Mouse (Mus musculus): ENCODE data around the gene Itm2c. TPM values are rescaled to one million over a fixed set of nuclear protein-coding genes. Genes with fewer than 3 reads are reported as not detected.

Itm2c gene
- polyA plus RNA-seq (2014; fragmentation: Nextera tagmentation; extraction: Ambion mirVana): 137 and 147 TPM in 2 replicates

- Histone ChIP-seq H3K27me3 (ENCODE audit: control insufficient read depth, insufficient read depth, low read length) (no peaks in the 10 kb centered on the region), H3K9ac (replicated peaks; ENCODE audit: low read depth, low read length) (peak within 1 kb of the TSS; percentile 71), H3K4me1 (ENCODE audit: control insufficient read depth, insufficient read depth, low read length) (peaks cover 39% of the 10 kb centered on the region), H3K27ac (ENCODE audit: low read length) (peak within 1 kb of the TSS; percentile 80), H3K36me3 (ENCODE audit: control insufficient read depth, insufficient read depth, low read length) (no peaks in the 10 kb centered on the region; the same call in 1 of the 2 replicates), H3K9me3 (ENCODE audit: control insufficient read depth, low read depth, low read length) (no peaks in the 10 kb centered on the region), H3K4me3 (ENCODE audit: low read depth, low read length) (peak within 1 kb of the TSS; percentile 79), H3K4me2 (replicated peaks; ENCODE audit: low read depth, low read length) (peak within 1 kb of the TSS; percentile 78)
- ATAC-seq (ENCODE audit: insufficient number of reproducible peaks, insufficient read depth, low FRiP score, low read depth): peak; percentile 80
- WGBS: 1% methylated on average over 35 of the region's 35 CpGs
Measured at GRCm38 (mm10) chr1:85894231-85894747, at the start of gene Itm2c. Itm2c (plus strand) TSS chr1:85894281.

GRCm38 (mm10) chr1:85844981-85845380 lies 49.1 kb upstream of the Itm2c start:
- no peaks in the 10 kb centered on the region for H3K4me1 ChIP-seq (ENCODE audit: control insufficient read depth, insufficient read depth, low read length)
- no peak overlapping the region for H3K4me3 ChIP-seq (ENCODE audit: low read depth, low read length)
- no peak overlapping the region for H3K9ac ChIP-seq (replicated peaks; ENCODE audit: low read depth, low read length)
- H3K27me3 ChIP-seq (ENCODE audit: control insufficient read depth, insufficient read depth, low read length): no peaks in the 10 kb centered on the region
- WGBS: 86% methylated on average over 6 of the region's 6 CpGs
- peaks cover 40% of the 10 kb centered on the region for H3K36me3 ChIP-seq (ENCODE audit: control insufficient read depth, insufficient read depth, low read length)
- ATAC-seq (ENCODE audit: insufficient number of reproducible peaks, insufficient read depth, low FRiP score, low read depth): no peak
- no peak overlapping the region for H3K4me2 ChIP-seq (replicated peaks; ENCODE audit: low read depth, low read length)
- no peaks in the 10 kb centered on the region for H3K9me3 ChIP-seq (ENCODE audit: control insufficient read depth, low read depth, low read length)
- H3K27ac ChIP-seq (ENCODE audit: low read length): no peak overlapping the region

GRCm38 (mm10) chr1:85845476-85845875 lies 48.6 kb upstream of the Itm2c start:
- Histone ChIP-seq H3K9me3 (ENCODE audit: control insufficient read depth, low read depth, low read length) (no peaks in the 10 kb centered on the region), H3K27me3 (ENCODE audit: control insufficient read depth, insufficient read depth, low read length) (no peaks in the 10 kb centered on the region), H3K27ac (ENCODE audit: low read length) (no peak overlapping the region), H3K4me1 (ENCODE audit: control insufficient read depth, insufficient read depth, low read length) (no peaks in the 10 kb centered on the region), H3K4me3 (ENCODE audit: low read depth, low read length) (no peak overlapping the region), H3K36me3 (ENCODE audit: control insufficient read depth, insufficient read depth, low read length) (peaks cover 45% of the 10 kb centered on the region), H3K9ac (replicated peaks; ENCODE audit: low read depth, low read length) (no peak overlapping the region), H3K4me2 (replicated peaks; ENCODE audit: low read depth, low read length) (no peak overlapping the region)
- 62% methylated on average over 3 of the region's 3 CpGs for WGBS
- ATAC-seq (ENCODE audit: insufficient number of reproducible peaks, insufficient read depth, low FRiP score, low read depth): no peak

- Histone ChIP-seq H3K27me3 (ENCODE audit: control insufficient read depth, insufficient read depth, low read length) (no peaks in the 10 kb centered on the region), H3K27ac (ENCODE audit: low read length) (no peak overlapping the region), H3K9ac (replicated peaks; ENCODE audit: low read depth, low read length) (no peak overlapping the region), H3K9me3 (ENCODE audit: control insufficient read depth, low read depth, low read length) (no peaks in the 10 kb centered on the region), H3K4me2 (replicated peaks; ENCODE audit: low read depth, low read length) (no peak overlapping the region), H3K4me3 (ENCODE audit: low read depth, low read length) (no peak overlapping the region), H3K4me1 (ENCODE audit: control insufficient read depth, insufficient read depth, low read length) (no peaks in the 10 kb centered on the region), H3K36me3 (ENCODE audit: control insufficient read depth, insufficient read depth, low read length) (peaks cover 35% of the 10 kb centered on the region)
- no peak for ATAC-seq (ENCODE audit: insufficient number of reproducible peaks, insufficient read depth, low FRiP score, low read depth)
- 92% methylated on average over 14 of the region's 14 CpGs for WGBS
Measured at GRCm38 (mm10) chr1:85849016-85849415, 45.1 kb upstream of the Itm2c start.

GRCm38 (mm10) chr1:85850851-85851250 lies 43.2 kb upstream of the Itm2c start:
- Histone ChIP-seq H3K9me3 (ENCODE audit: control insufficient read depth, low read depth, low read length) (no peaks in the 10 kb centered on the region), H3K36me3 (ENCODE audit: control insufficient read depth, insufficient read depth, low read length) (peaks cover 31% of the 10 kb centered on the region), H3K27ac (ENCODE audit: low read length) (no peak overlapping the region), H3K4me1 (ENCODE audit: control insufficient read depth, insufficient read depth, low read length) (no peaks in the 10 kb centered on the region), H3K4me2 (replicated peaks; ENCODE audit: low read depth, low read length) (no peak overlapping the region), H3K4me3 (ENCODE audit: low read depth, low read length) (no peak overlapping the region), H3K27me3 (ENCODE audit: control insufficient read depth, insufficient read depth, low read length) (no peaks in the 10 kb centered on the region), H3K9ac (replicated peaks; ENCODE audit: low read depth, low read length) (no peak overlapping the region)
- no peak for ATAC-seq (ENCODE audit: insufficient number of reproducible peaks, insufficient read depth, low FRiP score, low read depth)
- 89% methylated on average over 5 of the region's 5 CpGs for WGBS

- WGBS: 71% methylated on average over 2 of the region's 2 CpGs
- Histone ChIP-seq H3K36me3 (ENCODE audit: control insufficient read depth, insufficient read depth, low read length) (peaks cover 24% of the 10 kb centered on the region), H3K4me1 (ENCODE audit: control insufficient read depth, insufficient read depth, low read length) (no peaks in the 10 kb centered on the region), H3K27me3 (ENCODE audit: control insufficient read depth, insufficient read depth, low read length) (no peaks in the 10 kb centered on the region), H3K27ac (ENCODE audit: low read length) (no peak overlapping the region), H3K9me3 (ENCODE audit: control insufficient read depth, low read depth, low read length) (no peaks in the 10 kb centered on the region), H3K4me2 (replicated peaks; ENCODE audit: low read depth, low read length) (no peak overlapping the region), H3K4me3 (ENCODE audit: low read depth, low read length) (no peak overlapping the region), H3K9ac (replicated peaks; ENCODE audit: low read depth, low read length) (no peak overlapping the region)
- no peak for ATAC-seq (ENCODE audit: insufficient number of reproducible peaks, insufficient read depth, low FRiP score, low read depth)
Measured at GRCm38 (mm10) chr1:85852996-85853689, 40.9 kb upstream of the Itm2c start.

GRCm38 (mm10) chr1:85853865-85854264 lies 40.2 kb upstream of the Itm2c start:
- Histone ChIP-seq H3K4me1 (ENCODE audit: control insufficient read depth, insufficient read depth, low read length) (no peaks in the 10 kb centered on the region), H3K27me3 (ENCODE audit: control insufficient read depth, insufficient read depth, low read length) (no peaks in the 10 kb centered on the region), H3K9ac (replicated peaks; ENCODE audit: low read depth, low read length) (no peak overlapping the region), H3K9me3 (ENCODE audit: control insufficient read depth, low read depth, low read length) (no peaks in the 10 kb centered on the region), H3K4me3 (ENCODE audit: low read depth, low read length) (no peak overlapping the region), H3K4me2 (replicated peaks; ENCODE audit: low read depth, low read length) (no peak overlapping the region), H3K27ac (ENCODE audit: low read length) (no peak overlapping the region), H3K36me3 (ENCODE audit: control insufficient read depth, insufficient read depth, low read length) (peaks cover 17% of the 10 kb centered on the region)
- 83% methylated on average over 2 of the region's 2 CpGs for WGBS
- no peak for ATAC-seq (ENCODE audit: insufficient number of reproducible peaks, insufficient read depth, low FRiP score, low read depth)

GRCm38 (mm10) chr1:85854475-85854874 lies 39.6 kb upstream of the Itm2c start:
- Histone ChIP-seq H3K9me3 (ENCODE audit: control insufficient read depth, low read depth, low read length) (no peaks in the 10 kb centered on the region), H3K9ac (replicated peaks; ENCODE audit: low read depth, low read length) (no peak overlapping the region), H3K27ac (ENCODE audit: low read length) (no peak overlapping the region), H3K4me2 (replicated peaks; ENCODE audit: low read depth, low read length) (no peak overlapping the region), H3K36me3 (ENCODE audit: control insufficient read depth, insufficient read depth, low read length) (peaks cover 11% of the 10 kb centered on the region), H3K27me3 (ENCODE audit: control insufficient read depth, insufficient read depth, low read length) (no peaks in the 10 kb centered on the region), H3K4me1 (ENCODE audit: control insufficient read depth, insufficient read depth, low read length) (no peaks in the 10 kb centered on the region), H3K4me3 (ENCODE audit: low read depth, low read length) (no peak overlapping the region)
- 61% methylated on average over 2 of the region's 2 CpGs for WGBS
- ATAC-seq (ENCODE audit: insufficient number of reproducible peaks, insufficient read depth, low FRiP score, low read depth): no peak
